Mouse (Mus musculus) heart, adult 2 months (tissue): ENCODE measurements around the gene Gpm6a.

Source experiments
- CTCF ChIP-seq: fragments of 200-600 bp; IDR thresholded peaks from 2 replicates; pipeline ENCODE4 v1.8.1; 2022; ENCODE audit warnings: antibody characterized with exemption, mild to moderate bottlenecking, moderate library complexity
- POLR2A ChIP-seq: fragments of 200-500 bp; IDR thresholded peaks from 2 replicates; pipeline ENCODE4 v1.6.1; 2011; ENCODE audit warnings: mild to moderate bottlenecking, low read depth, low read length, control low read depth; ENCODE audit not compliant: insufficient read depth

DNA sequence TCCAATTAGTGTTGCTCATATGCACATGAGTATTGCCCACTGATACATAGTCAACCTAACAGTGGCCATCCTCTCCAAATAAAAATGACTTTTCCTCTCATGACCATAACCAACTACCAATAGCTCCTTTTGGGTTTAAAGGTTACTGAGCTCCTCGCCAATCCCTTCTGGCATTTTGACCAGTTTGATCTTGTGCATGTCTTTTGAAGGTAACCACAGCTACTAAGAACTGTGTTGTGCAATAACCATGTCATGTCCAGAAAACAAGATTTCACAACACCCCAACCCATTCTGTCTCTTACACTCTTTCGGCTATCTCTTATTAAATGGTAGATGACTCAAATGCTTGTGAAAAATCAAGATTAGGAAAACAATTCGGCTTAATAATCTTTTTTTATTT lies 29.7 kb upstream of the Gpm6a start:
- TF ChIP-seq POLR2A (no peak), CTCF (no peak)
